Mouse (Mus musculus): Measurements from ENCODE around the gene Pax3.

GRCm38 (mm10) chr1:78210568-78210967 lies 13.6 kb upstream of the Pax3 start:
- no peak for TF ChIP-seq POLR2A (IDR thresholded peaks at IDR 0.05; ENCODE audit: low read depth, low read length)
- TF ChIP-seq CTCF (IDR thresholded peaks at IDR 0.05; ENCODE audit: extremely low read depth, insufficient read length, insufficient replicate concordance, low read depth, low read length): no peak
